Mouse (Mus musculus) neural tube, embryonic 10.5 days (tissue): ENCODE results near the gene Kcne3.

ENCODE experiments used
- DNase-seq: peaks from one replicate; pipeline ENCODE4 v3.0.0-alpha.2; 2017; ENCODE audit warnings: low spot score; ENCODE audit errors: extremely low spot score

The Kcne3 gene

GRCm38 (mm10) chr7:100176269-100176668 lies at the start of gene Kcne3:
Gene Kcne3, plus strand, starts transcription at chr7:100176502.
- no peak for DNase-seq

GRCm38 (mm10) chr7:100126514-100126913 lies 49.8 kb upstream of the Kcne3 start:
- no peak for DNase-seq

GRCm38 (mm10) chr7:100128262-100129041 lies 47.9 kb upstream of the Kcne3 start:
- no peak for DNase-seq

- DNase-seq: no peak
Observed at GRCm38 (mm10) chr7:100130592-100130991, 45.7 kb upstream of the Kcne3 start.

GRCm38 (mm10) chr7:100132379-100132778 lies 43.9 kb upstream of the Kcne3 start:
- DNase-seq: no peak

- DNase-seq: no peak
Observed at GRCm38 (mm10) chr7:100137038-100137437, 39.3 kb upstream of the Kcne3 start.

- no peak for DNase-seq
Observed at GRCm38 (mm10) chr7:100138075-100138474, 38.2 kb upstream of the Kcne3 start.

- DNase-seq: no peak
Observed at GRCm38 (mm10) chr7:100140591-100140990, 35.7 kb upstream of the Kcne3 start.

- no peak for DNase-seq
Observed at GRCm38 (mm10) chr7:100148586-100148985, 27.7 kb upstream of the Kcne3 start.

GRCm38 (mm10) chr7:100150086-100150485 lies 26.2 kb upstream of the Kcne3 start:
- no peak for DNase-seq

- DNase-seq: no peak
Observed at GRCm38 (mm10) chr7:100150626-100151025, 25.7 kb upstream of the Kcne3 start.

- no peak for DNase-seq
Observed at GRCm38 (mm10) chr7:100157669-100158068, 18.6 kb upstream of the Kcne3 start.

GRCm38 (mm10) chr7:100159105-100159841 lies 17.0 kb upstream of the Kcne3 start, which contains the start of gene Lipt2:
Gene Lipt2, plus strand, starts transcription at chr7:100159277.
- DNase-seq: peak; percentile 88

GRCm38 (mm10) chr7:100160006-100160405 lies 16.3 kb upstream of the Kcne3 start:
- DNase-seq: peak; percentile 24

- DNase-seq: no peak
Observed at GRCm38 (mm10) chr7:100163506-100163905, 12.8 kb upstream of the Kcne3 start.

- no peak for DNase-seq
Observed at GRCm38 (mm10) chr7:100168654-100169053, 7.6 kb upstream of the Kcne3 start.

- DNase-seq: no peak
Observed at GRCm38 (mm10) chr7:100170756-100171155, 5.5 kb upstream of the Kcne3 start.

GRCm38 (mm10) chr7:100178016-100178890 lies 2.0 kb downstream of the Kcne3 start:
- peak; percentile 49 for DNase-seq

- DNase-seq: no peak
Observed at GRCm38 (mm10) chr7:100178891-100179233, 2.6 kb downstream of the Kcne3 start.

GRCm38 (mm10) chr7:100179394-100179793 lies 3.1 kb downstream of the Kcne3 start:
- no peak for DNase-seq

- no peak for DNase-seq
Observed at GRCm38 (mm10) chr7:100179836-100180407, 3.6 kb downstream of the Kcne3 start.
